Mouse (Mus musculus): ENCODE data around the gene Npy1r.
A peak's percentile ranks its signal among the peaks of the same experiment; 100 is the strongest.

Npy1r gene

GRCm38 (mm10) chr8:66696970-66697843 lies at the start of gene Npy1r:
Gene Npy1r (plus strand): TSS chr8:66697192.
- DNase-seq: peak; percentile 4 to 12

DNA sequence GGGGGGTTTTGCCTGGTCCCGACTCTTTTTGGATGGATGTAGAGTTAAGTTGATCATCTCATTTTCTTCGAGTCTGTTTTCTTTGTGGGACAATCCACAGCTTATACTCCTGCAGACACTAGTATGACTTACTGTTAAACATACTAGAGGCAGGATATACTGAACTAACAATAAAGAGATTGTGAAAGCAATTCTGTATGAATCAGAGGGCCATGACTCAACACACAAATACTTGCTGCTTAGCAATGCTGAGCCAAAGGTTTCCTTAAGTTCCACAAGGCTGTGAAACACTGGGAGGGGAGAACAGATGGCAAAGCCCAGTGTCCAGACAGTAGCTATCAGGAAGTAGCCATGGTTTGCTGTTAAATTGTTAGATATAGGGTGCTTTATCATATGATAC lies 15.7 kb upstream of the Npy1r start:
- DNase-seq: no peak

GRCm38 (mm10) chr8:66687511-66688329 lies 9.3 kb upstream of the Npy1r start, which contains the start of gene Npy5r:
Gene Npy5r (minus strand): TSS chr8:66688128.
- no peak for DNase-seq

DNA sequence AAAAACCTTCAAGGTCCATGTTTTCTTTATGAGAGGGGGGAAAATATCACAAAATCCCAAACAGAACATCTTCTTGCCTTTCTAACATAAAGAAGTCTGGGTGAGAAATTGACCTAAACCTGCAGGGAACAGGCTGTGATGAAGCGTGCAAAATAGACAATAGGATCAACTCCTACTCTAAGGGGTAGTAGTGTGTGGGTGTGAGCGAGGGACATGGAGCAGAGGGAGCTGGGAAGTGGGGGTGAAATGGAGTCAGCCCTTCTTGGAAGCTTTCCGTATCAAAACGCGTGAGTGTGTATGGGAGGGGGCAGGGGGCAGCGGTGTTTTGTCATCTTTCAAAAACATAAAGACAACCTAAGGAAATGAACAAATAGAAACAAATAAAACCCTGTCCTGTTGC lies 8.6 kb upstream of the Npy1r start:
- DNase-seq: no peak

- no peak for DNase-seq
Measured at GRCm38 (mm10) chr8:66688799-66689198, 8.2 kb upstream of the Npy1r start.

- no peak for DNase-seq
Measured at GRCm38 (mm10) chr8:66690402-66690801, 6.6 kb upstream of the Npy1r start.

DNA sequence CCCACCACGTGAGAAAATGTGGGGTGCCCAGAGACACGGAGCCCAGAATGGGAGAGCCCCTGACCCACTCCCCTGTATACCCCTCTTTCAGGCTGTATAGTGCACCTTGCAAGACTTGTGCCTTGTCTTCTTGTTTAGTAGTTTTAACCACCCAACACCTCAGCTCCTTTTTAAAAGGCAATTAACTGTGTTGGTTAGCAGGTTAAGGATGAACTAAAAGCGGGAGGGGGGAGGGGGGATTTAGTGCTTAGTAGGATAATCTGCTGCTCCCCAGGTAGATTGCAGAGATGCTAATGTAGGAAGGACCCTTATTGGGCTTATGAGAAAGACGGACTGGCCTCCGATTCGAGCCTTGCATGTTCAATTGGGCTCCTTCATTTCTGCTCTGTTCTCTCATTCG lies 1.0 kb downstream of the Npy1r start:
- DNase-seq: no peak

GRCm38 (mm10) chr8:66698782-66699181 lies 1.8 kb downstream of the Npy1r start:
- DNase-seq: no peak

DNA sequence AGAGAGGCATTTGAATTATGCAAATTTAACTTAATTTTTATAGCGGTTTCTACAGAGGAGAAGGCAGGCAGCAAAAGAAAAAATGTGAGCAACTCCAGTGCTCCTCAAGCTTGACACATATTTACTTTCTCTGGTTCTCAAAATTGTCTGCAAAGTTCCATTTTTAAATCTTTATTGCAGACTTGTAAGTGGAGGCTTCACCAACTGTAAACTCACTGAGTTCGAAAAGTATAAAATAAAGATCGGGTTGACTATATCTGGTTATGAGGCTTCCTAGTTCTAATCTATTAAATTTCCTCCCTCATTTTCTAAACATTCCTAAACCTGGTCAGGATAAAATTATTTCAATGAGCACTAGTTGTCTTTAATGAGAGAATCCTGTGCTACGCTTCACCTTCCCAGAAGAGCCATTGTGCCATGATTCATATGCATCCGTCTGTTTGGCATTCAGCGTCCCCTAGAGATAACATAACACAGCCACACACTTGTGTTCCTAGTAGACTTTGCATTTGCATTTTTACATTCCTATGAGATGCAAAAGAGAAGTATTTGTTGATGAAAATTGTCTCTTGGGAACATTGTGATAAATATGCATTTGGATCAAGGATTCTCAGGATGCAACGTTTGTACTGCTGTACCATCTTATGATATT lies 17.5 kb downstream of the Npy1r start:
- DNase-seq: no peak

DNA sequence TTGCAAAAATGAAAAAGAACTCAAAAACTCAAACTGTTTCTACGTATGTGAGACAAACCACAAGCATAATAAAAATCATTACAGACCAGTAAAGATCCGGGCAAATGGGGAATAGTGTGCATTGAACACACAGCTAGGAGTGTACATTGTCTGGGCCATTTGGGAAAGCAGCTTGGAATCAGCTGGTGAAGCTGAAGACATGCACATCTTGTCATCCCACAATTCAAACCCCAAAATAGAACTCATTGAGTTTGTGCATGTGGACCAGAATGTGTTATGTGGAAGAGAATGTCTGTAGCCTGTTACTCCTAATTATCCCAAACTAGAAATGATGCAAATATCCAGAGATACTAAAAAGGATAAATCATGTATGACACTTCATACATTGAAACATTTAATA lies 25.8 kb downstream of the Npy1r start:
- no peak for DNase-seq

DNA sequence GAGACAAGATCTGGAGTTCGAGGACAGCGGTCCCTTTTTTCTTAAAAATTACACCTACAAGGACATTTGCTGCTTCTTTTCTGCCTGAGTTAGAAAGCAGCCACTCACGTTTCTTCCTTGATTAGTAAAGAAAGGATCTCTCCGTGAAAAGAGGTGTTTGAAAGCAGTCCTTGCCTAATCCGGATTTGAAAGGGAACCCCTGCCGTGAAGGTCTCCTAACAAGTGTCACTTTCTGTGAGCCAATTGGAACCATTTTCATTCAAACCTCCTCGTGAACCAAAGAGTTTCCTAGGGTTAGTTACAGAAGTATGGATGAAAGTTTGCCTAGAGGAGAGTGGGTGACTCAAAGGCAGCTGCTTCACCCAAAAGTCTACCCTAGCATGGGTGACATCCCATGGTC lies 32.5 kb downstream of the Npy1r start:
- DNase-seq: no peak

GRCm38 (mm10) chr8:66731957-66732356 lies 35.0 kb downstream of the Npy1r start:
- DNase-seq: no peak

DNA sequence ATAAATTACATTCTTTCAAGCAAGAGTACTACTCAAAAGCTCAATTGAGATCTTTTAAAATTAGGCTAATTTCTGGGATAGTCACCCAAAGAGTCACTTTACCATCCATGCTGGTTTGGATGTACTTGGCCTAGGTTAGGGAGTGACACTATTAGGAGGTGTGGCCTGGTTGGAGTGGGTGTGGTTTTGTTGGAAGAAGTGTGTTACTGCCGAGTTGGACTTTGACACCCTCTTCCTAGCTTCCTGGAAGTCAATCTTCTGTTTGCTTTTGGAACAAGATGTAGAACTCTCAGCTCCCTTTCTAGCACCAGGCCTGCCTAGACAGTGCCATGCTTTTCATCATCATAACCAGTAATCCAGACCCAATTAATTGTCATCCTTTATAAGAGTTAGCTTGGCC lies 45.4 kb downstream of the Npy1r start:
- no peak for DNase-seq

DNA sequence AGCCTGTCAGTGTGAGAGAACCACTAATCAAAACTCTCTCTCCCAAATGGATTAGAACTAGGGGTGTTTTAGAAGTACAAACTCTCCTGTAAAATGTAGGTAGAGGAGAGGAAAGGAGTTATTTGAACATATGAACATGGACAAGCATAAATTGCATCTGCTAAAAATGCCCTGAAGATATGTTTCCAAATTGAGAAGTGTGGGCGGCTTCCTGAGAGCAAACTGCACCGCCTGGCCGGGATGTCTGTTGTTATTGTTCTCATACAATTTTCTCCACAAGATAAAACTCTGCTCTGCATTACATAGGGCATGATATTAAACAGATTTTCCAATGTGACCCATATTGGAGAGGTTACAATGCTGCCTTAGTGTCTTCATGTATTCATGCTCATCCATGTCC lies 48.6 kb downstream of the Npy1r start:
- no peak for DNase-seq

- DNase-seq: no peak
Measured at GRCm38 (mm10) chr8:66751621-66752020, 54.6 kb downstream of the Npy1r start.

DNA sequence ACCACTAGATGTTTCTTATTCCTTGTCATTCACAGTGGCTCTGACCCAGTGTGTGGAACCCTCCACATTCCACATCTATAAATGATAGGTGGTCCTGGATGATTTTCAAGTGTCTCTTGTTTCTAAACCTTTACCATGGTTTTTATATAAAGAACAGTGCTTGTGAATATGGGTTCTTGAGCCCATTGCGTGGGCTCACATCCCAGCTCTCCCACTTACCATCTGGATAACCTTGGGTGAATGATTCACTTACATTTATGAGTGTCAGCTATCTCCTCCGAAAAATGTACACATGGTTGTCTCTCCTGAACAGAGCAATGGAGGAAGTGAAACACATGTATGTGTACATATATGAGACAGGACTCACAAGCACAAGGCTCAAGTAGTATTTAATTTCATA lies 59.2 kb downstream of the Npy1r start:
- no peak for DNase-seq
